Mouse (Mus musculus) CD4-positive, CD25-positive, alpha-beta regulatory T cell, adult 9 weeks (primary cell): ENCODE data around the gene Agfg2. TPM values are rescaled to one million over a fixed set of nuclear protein-coding genes. Genes with fewer than 3 reads are reported as not detected.

ENCODE experiments used
- polyA plus RNA-seq: library from polyadenylated mRNA; unstranded; fragments of 100-300 nt; shearing (Covaris generic); gene quantifications from one replicate; pipeline ENCODE4 v1.2.1, GENCODE M21; 2017

The Agfg2 gene
- polyA plus RNA-seq = 21.6 TPM

DNA sequence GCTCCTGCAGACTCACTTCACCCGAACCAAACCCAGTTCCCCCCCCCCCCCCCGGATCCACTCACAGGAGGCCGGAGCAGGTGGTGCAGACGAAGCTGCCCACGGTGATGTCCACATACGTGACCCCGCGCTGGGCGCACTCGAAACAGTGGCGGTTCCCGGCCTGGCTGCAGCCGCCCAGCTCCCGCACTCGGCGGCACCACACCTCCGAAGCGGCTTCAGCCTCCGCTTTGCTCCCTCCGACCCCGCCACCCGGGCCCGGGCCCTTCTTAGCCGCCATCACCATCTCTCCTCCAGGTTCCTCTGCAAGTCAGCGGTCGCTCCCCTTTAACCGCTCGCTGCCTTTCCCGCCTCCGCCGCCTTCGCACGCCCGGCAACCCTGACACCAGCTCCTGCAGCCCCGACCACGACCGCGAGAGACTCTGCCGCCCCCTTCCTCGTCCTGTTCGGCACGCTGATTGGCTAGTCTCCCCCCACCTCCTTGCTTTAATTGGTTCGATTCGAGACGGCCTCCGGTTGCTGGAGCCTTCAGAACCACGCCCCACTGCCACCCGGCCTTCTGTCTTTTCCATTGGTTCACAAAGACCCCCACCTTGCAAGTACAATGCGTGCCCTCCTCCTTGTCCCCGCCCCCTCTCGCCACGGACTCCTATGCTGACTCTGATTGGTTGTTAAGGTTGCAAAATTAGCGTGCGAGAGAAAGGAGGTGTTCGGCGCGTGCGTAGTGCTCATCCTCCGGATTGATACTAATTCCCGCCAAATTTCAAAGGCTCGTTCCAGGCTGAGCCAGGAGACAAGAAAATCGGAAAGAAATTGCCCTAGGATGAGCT, at the start of gene Agfg2:
TSS of gene Agfg2 (minus strand) at position 433 of the 830 bp plus-strand sequence.

GRCm38 (mm10) chr5:137645652-137646091, 38.9 kb downstream of the Agfg2 start, which contains the start of gene Irs3:
Gene Irs3 (minus strand): TSS chr5:137645714.

DNA sequence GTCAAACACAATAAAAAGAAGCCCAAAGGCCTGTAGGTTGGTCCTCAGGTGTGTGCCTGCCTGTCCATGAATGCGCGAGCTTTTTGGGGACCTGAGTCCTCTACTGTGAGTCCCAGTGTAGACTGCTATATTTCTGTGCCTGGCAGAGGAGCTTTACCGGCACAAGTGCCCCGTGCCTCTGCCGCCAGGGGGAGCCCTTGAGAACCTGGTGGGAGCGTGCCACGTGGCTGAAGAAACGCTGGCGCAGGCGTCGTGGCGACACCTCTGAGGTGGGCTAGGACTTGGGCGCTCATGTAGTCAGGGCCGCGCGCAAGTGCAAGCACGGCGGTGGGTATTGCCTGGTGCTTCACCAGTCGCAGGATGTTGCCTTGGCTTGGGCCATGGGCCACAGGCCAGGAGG, 43.5 kb downstream of the Agfg2 start, which contains the start of gene Sap25:
TSS of gene Sap25 (plus strand) at position 281 of the 400 bp plus-strand sequence.

DNA sequence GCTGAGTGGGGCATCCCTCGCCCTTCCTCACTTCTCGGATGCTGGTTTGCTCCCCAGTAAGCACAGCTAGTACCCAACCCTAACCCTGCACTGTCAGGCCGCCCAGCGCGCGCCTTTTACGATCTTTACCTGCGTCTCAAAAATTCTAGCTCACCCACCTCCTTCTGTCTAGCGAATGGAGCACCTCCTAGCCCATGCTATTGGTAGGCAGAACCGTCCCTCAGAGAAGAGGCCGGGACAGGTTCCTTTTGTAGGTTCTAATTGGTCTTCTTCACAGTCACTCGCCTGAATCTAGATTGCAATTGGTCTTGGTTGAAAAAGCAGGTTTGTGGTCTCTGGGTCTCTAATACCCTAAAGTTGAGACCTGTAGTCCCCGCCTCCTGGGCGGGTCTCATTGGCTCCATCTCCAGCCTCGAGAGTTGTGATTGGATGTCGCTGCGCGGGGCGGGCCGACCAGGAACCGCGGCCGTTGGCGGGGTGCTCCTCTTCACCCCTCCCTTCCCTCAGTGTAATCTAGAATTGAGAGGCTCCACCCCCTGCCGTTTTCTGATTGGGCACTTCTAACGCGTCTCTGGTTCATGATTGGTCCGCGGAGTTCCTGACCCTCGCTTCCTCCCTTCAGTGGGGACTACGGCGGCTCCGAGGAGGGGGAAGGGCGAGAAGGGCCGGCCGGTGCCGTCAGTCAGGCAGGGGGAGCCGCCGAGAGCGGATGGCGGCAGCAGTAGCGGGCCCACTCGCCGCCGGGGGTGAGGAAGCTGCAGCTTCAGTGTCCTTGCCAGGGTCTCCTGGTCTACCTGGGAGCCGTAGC, 55.8 kb downstream of the Agfg2 start, which contains the start of the genes Fbxo24, Lrch4 and Gm20605:
TSS of gene Fbxo24 (minus strand) at position 505 of the 808 bp plus-strand sequence.
TSS of gene Lrch4 (plus strand) at position 624 of the 808 bp plus-strand sequence.
TSS of gene Gm20605 (plus strand) at position 678 of the 808 bp plus-strand sequence.

DNA sequence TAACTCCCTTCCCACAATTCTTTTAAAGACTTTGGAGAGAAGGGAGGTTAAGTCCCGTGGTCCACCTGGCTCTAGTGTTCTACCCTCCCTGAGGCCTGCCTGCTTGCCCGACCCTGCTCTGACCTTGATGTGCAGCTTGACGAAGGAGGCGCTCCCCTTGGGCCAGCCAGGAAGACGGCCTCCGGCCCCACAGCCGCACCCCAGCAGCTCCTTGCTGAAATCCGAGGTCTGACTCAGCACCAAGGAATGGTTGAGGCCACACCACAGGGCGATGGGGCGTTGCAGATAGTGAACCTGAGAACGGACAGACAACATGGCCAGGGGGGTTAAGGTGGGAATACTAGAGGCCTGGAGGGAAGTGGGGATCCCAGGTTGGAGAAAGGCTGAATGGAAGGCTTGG, 71.0 kb downstream of the Agfg2 start, which contains the start of gene Pcolce:
TSS of gene Pcolce (minus strand) at position 235 of the 400 bp plus-strand sequence.

DNA sequence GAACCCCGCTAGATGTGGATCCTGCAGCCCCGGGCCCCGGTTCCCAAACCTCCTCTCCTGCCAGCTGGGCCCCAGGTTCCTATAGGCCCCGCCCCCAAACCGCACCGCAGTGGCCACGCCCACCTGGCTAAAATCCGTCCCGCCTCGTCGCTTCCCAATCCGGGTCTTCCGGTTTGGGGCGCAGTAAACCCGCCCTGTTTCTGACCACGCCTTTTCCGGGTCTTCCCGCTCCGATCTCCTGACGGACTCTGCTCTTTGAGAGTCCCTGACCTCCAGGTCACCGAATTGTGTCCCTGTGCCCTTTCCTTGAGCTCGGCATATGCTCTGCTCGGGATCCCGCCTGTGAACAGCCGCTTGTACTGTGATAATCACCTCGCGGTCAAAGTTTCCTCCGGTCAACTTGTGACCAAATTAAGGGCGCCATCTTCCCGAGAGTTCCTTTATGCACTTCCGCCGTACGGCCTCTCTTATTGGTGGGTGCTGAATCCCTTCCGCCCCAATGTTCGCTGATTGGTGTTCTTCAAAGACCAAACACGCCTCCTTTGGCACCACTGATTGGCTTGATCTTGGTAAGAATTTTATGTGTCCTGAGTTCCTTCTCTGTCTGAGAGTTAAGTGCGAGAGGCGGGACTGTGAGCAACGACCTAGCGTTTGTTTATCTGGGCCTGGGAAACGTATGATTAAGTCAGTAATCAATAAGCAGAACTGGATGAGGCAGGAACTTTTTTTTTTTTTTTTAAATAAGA, 83.7 kb downstream of the Agfg2 start, which contains the start of gene Mospd3:
TSS of gene Mospd3 (minus strand) at position 440 of the 746 bp plus-strand sequence.

Other genes with a start within 250 kb of the Agfg2 start
- gene Zan, start 207.7 kb downstream of the Agfg2 start, polyA plus RNA-seq = 0.31 TPM
- 55.9 TPM for gene Pop7, start 182.2 kb downstream of the Agfg2 start, polyA plus RNA-seq
- 4.2 TPM for gene Gigyf1, start 166.2 kb downstream of the Agfg2 start, polyA plus RNA-seq
- gene Epo, start 151.5 kb downstream of the Agfg2 start, polyA plus RNA-seq = not detected
- gene Gnb2, start 151.2 kb downstream of the Agfg2 start, polyA plus RNA-seq = 123 TPM
- gene Actl6b, start 131.2 kb downstream of the Agfg2 start, polyA plus RNA-seq = not detected
- 0.87 TPM for gene Tfr2, start 114.9 kb downstream of the Agfg2 start, polyA plus RNA-seq
- gene Mospd3, start 83.7 kb downstream of the Agfg2 start, polyA plus RNA-seq = 104 TPM
- 1.0 TPM for gene Pcolce, start 70.9 kb downstream of the Agfg2 start, polyA plus RNA-seq
- 0.86 TPM for gene Fbxo24, start 55.7 kb downstream of the Agfg2 start, polyA plus RNA-seq
- gene Lrch4, start 55.6 kb downstream of the Agfg2 start, polyA plus RNA-seq = 327 TPM
- gene Gm20605, start 55.6 kb downstream of the Agfg2 start, polyA plus RNA-seq = 87.2 TPM
- 141 TPM for gene Sap25, start 43.4 kb downstream of the Agfg2 start, polyA plus RNA-seq
- gene Irs3, start 39.0 kb downstream of the Agfg2 start, polyA plus RNA-seq = not detected
- 0.98 TPM for gene Nyap1, start 56.9 kb upstream of the Agfg2 start, polyA plus RNA-seq
- gene Tsc22d4, start 61.0 kb upstream of the Agfg2 start, polyA plus RNA-seq = 441 TPM
- gene Ppp1r35, start 94.1 kb upstream of the Agfg2 start, polyA plus RNA-seq = 21.1 TPM
- 19.8 TPM for gene Mepce, start 102.9 kb upstream of the Agfg2 start, polyA plus RNA-seq
- 13.7 TPM for gene Zcwpw1, start 103.1 kb upstream of the Agfg2 start, polyA plus RNA-seq
- 1.3 TPM for gene Pilra, start 151.6 kb upstream of the Agfg2 start, polyA plus RNA-seq
- gene Pilrb1, start 173.4 kb upstream of the Agfg2 start, polyA plus RNA-seq = 0.58 TPM
- gene Pilrb2, start 187.1 kb upstream of the Agfg2 start, polyA plus RNA-seq = 1.3 TPM
- 0.09 TPM for gene Cyp3a13, start 236.9 kb upstream of the Agfg2 start, polyA plus RNA-seq